Mouse (Mus musculus): ENCODE measurements around the gene Gm20388. TPM values are rescaled to one million over a fixed set of nuclear protein-coding genes. Genes with fewer than 3 reads are reported as not detected.

The Gm20388 gene
- polyA plus RNA-seq, 1 experiment: 28.1 TPM

- no peaks in the 10 kb centered on the region for H3K27me3 ChIP-seq (ENCODE audit: control insufficient read depth, insufficient read depth, low read length, poor library complexity, severe bottlenecking)
- no peak overlapping the region for H3K27ac ChIP-seq (ENCODE audit: insufficient read depth, low read length)
- H3K4me3 ChIP-seq (ENCODE audit: low read depth, low read length): no peak overlapping the region
- no peaks in the 10 kb centered on the region for H3K9me3 ChIP-seq (replicated peaks; ENCODE audit: control insufficient read depth, insufficient read depth, low read length, poor library complexity, severe bottlenecking)
- no peak overlapping the region for H3K9ac ChIP-seq (ENCODE audit: low read depth, poor library complexity, severe bottlenecking)
- TF ChIP-seq POLR2A (IDR thresholded peaks at IDR 0.05; ENCODE audit: insufficient read depth, low read length) (no peak), CTCF (IDR thresholded peaks at IDR 0.05; ENCODE audit: low read depth, low read length) (no peak), EP300 (IDR thresholded peaks at IDR 0.05; ENCODE audit: insufficient read depth, low read depth, low read length) (no peak)
- H3K36me3 ChIP-seq (ENCODE audit: control insufficient read depth, insufficient read depth, low read length, poor library complexity, severe bottlenecking): peaks cover 79% of the 10 kb centered on the region
- no peaks in the 10 kb centered on the region for H3K4me1 ChIP-seq (ENCODE audit: control insufficient read depth, insufficient read depth, low read length)
Observed at GRCm38 (mm10) chr8:122405146-122405805, 2494.6 kb downstream of the Gm20388 start.

GRCm38 (mm10) chr8:122407678-122408077 is 2497.0 kb downstream of the Gm20388 start:
- Histone ChIP-seq H3K4me3 (ENCODE audit: low read depth, low read length) (no peak overlapping the region), H3K9me3 (replicated peaks; ENCODE audit: control insufficient read depth, insufficient read depth, low read length, poor library complexity, severe bottlenecking) (no peaks in the 10 kb centered on the region), H3K9ac (ENCODE audit: low read depth, poor library complexity, severe bottlenecking) (no peak overlapping the region), H3K4me1 (ENCODE audit: control insufficient read depth, insufficient read depth, low read length) (no peaks in the 10 kb centered on the region), H3K36me3 (ENCODE audit: control insufficient read depth, insufficient read depth, low read length, poor library complexity, severe bottlenecking) (peaks cover 81% of the 10 kb centered on the region), H3K27me3 (ENCODE audit: control insufficient read depth, insufficient read depth, low read length, poor library complexity, severe bottlenecking) (no peaks in the 10 kb centered on the region), H3K27ac (ENCODE audit: insufficient read depth, low read length) (no peak overlapping the region)
- TF ChIP-seq EP300 (IDR thresholded peaks at IDR 0.05; ENCODE audit: insufficient read depth, low read depth, low read length) (no peak), POLR2A (IDR thresholded peaks at IDR 0.05; ENCODE audit: insufficient read depth, low read length) (no peak), CTCF (IDR thresholded peaks at IDR 0.05; ENCODE audit: low read depth, low read length) (no peak)

GRCm38 (mm10) chr8:122414311-122414710 is 2503.7 kb downstream of the Gm20388 start:
- Histone ChIP-seq H3K9me3 (replicated peaks; ENCODE audit: control insufficient read depth, insufficient read depth, low read length, poor library complexity, severe bottlenecking) (no peaks in the 10 kb centered on the region), H3K27me3 (ENCODE audit: control insufficient read depth, insufficient read depth, low read length, poor library complexity, severe bottlenecking) (no peaks in the 10 kb centered on the region), H3K4me3 (ENCODE audit: low read depth, low read length) (no peak overlapping the region), H3K36me3 (ENCODE audit: control insufficient read depth, insufficient read depth, low read length, poor library complexity, severe bottlenecking) (peaks cover 63% of the 10 kb centered on the region), H3K9ac (ENCODE audit: low read depth, poor library complexity, severe bottlenecking) (no peak overlapping the region), H3K4me1 (ENCODE audit: control insufficient read depth, insufficient read depth, low read length) (no peaks in the 10 kb centered on the region), H3K27ac (ENCODE audit: insufficient read depth, low read length) (no peak overlapping the region)
- no peak for TF ChIP-seq EP300 (IDR thresholded peaks at IDR 0.05; ENCODE audit: insufficient read depth, low read depth, low read length)
- no peak for TF ChIP-seq CTCF (IDR thresholded peaks at IDR 0.05; ENCODE audit: low read depth, low read length)
- TF ChIP-seq POLR2A (IDR thresholded peaks at IDR 0.05; ENCODE audit: insufficient read depth, low read length): no peak

- H3K4me3 ChIP-seq (ENCODE audit: low read depth, low read length): no peak overlapping the region
- H3K4me1 ChIP-seq (ENCODE audit: control insufficient read depth, insufficient read depth, low read length): no peaks in the 10 kb centered on the region
- no peaks in the 10 kb centered on the region for H3K9me3 ChIP-seq (replicated peaks; ENCODE audit: control insufficient read depth, insufficient read depth, low read length, poor library complexity, severe bottlenecking)
- H3K27me3 ChIP-seq (ENCODE audit: control insufficient read depth, insufficient read depth, low read length, poor library complexity, severe bottlenecking): no peaks in the 10 kb centered on the region
- peaks cover 52% of the 10 kb centered on the region for H3K36me3 ChIP-seq (ENCODE audit: control insufficient read depth, insufficient read depth, low read length, poor library complexity, severe bottlenecking)
- no peak overlapping the region for H3K9ac ChIP-seq (ENCODE audit: low read depth, poor library complexity, severe bottlenecking)
- H3K27ac ChIP-seq (ENCODE audit: insufficient read depth, low read length): no peak overlapping the region
- TF ChIP-seq CTCF (IDR thresholded peaks at IDR 0.05; ENCODE audit: low read depth, low read length) (no peak), EP300 (IDR thresholded peaks at IDR 0.05; ENCODE audit: insufficient read depth, low read depth, low read length) (no peak), POLR2A (IDR thresholded peaks at IDR 0.05; ENCODE audit: insufficient read depth, low read length) (no peak)
Observed at GRCm38 (mm10) chr8:122415554-122415953, 2504.9 kb downstream of the Gm20388 start.

DNA sequence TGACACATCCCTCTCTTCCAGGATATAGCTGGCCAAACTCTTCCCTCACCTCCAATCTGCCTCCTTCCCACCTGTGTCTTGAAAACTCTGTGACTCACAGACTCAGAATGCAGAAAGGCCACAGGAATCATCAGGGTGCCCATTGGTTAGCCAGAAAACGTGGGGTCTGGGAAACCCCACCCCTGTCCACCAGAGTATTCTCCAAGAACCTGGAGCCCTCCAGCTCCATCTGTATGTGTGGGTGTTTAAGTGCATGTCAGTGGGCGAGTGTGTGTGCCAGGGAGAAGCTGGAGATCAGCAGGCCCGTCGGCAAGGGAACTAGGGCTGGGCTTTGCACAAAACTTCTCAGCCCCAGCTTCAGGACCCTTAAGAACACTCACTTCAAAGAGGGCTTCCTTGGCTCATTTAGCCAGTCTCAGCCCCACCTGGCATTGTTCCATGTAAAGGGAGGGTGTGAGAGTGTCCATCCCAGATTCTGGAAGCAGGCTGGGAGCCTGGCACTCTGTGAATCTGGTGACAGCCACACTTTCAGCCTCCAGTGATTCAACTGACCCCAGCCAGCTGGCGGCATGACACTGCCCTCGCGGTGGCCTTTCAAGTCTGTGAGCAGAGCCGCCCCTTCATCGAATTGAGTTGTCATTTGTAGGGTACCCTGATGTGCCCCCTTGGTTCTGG is 2509.4 kb downstream of the Gm20388 start:
- Histone ChIP-seq H3K9ac (ENCODE audit: low read depth, poor library complexity, severe bottlenecking) (no peak overlapping the region), H3K36me3 (ENCODE audit: control insufficient read depth, insufficient read depth, low read length, poor library complexity, severe bottlenecking) (peaks cover 19% of the 10 kb centered on the region), H3K27ac (ENCODE audit: insufficient read depth, low read length) (no peak overlapping the region), H3K4me3 (ENCODE audit: low read depth, low read length) (no peak overlapping the region), H3K9me3 (replicated peaks; ENCODE audit: control insufficient read depth, insufficient read depth, low read length, poor library complexity, severe bottlenecking) (no peaks in the 10 kb centered on the region), H3K4me1 (ENCODE audit: control insufficient read depth, insufficient read depth, low read length) (peaks cover 3% of the 10 kb centered on the region), H3K27me3 (ENCODE audit: control insufficient read depth, insufficient read depth, low read length, poor library complexity, severe bottlenecking) (no peaks in the 10 kb centered on the region)
- TF ChIP-seq POLR2A (IDR thresholded peaks at IDR 0.05; ENCODE audit: insufficient read depth, low read length) (no peak), CTCF (IDR thresholded peaks at IDR 0.05; ENCODE audit: low read depth, low read length) (no peak)

DNA sequence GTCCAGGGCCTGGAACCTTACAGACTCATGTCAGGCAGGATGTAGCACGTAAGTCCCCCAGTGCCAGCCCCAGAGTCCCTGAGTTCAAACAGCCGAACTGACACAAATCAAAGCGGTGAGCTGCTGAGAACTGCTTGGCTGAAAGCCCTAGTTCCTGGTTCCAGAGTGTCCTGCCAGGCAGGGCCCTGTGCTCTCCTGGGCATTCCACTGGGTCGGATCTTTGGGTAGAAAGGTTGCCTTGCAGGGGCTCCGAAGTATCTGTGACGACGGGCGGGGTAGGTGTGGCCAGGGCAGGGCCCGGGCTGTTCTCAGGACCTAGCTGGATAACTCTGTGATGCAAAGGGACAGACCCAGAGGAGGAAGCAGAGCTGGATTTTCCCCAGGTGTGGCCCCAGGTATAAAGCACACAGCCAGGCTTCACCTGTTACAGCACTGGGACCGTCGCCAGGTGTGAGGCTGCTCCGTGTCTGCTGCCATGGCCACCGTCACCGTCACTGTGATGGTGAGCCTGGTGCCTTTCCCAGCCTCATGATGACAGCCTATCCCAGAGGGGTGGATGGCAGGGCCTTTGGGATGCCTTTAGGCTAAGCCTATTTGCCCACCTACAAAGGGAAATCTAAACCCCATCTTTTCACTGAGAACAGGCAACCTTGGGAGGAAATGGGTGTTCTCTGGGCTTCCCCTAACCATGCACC is 2510.9 kb downstream of the Gm20388 start, which contains the start of gene Il17c:
TSS of gene Il17c (plus strand) at position 645 of the 695 bp plus-strand sequence.
- TF ChIP-seq EP300 (IDR thresholded peaks at IDR 0.05; ENCODE audit: insufficient read depth, low read depth, low read length) (no peak), CTCF (IDR thresholded peaks at IDR 0.05; ENCODE audit: low read depth, low read length) (no peak), POLR2A (IDR thresholded peaks at IDR 0.05; ENCODE audit: insufficient read depth, low read length) (no peak)

More for the DNA sequence above, 2510.9 kb downstream of the Gm20388 start, which contains the start of gene Il17c:
- H3K9me3 ChIP-seq (replicated peaks; ENCODE audit: control insufficient read depth, insufficient read depth, low read length, poor library complexity, severe bottlenecking): no peaks in the 10 kb centered on the region
- no peak within 1 kb of the TSS for H3K9ac ChIP-seq (ENCODE audit: low read depth, poor library complexity, severe bottlenecking)
- peaks cover 4% of the 10 kb centered on the region for H3K36me3 ChIP-seq (ENCODE audit: control insufficient read depth, insufficient read depth, low read length, poor library complexity, severe bottlenecking)
- no peak within 1 kb of the TSS for H3K27ac ChIP-seq (ENCODE audit: insufficient read depth, low read length)
- H3K4me1 ChIP-seq (ENCODE audit: control insufficient read depth, insufficient read depth, low read length): peaks cover 3% of the 10 kb centered on the region
- H3K4me3 ChIP-seq (ENCODE audit: low read depth, low read length): no peak within 1 kb of the TSS
- H3K27me3 ChIP-seq (ENCODE audit: control insufficient read depth, insufficient read depth, low read length, poor library complexity, severe bottlenecking): no peaks in the 10 kb centered on the region

All from ES-Bruce4 (cell line).